Mouse (Mus musculus) urinary bladder, postnatal 36 days (tissue): ENCODE data around the gene Fetub.

Source experiments
- DNase-seq, 2 experiments: peaks; one replicate each; pipeline ENCODE4 v3.0.0; 2022; ENCODE audit warnings: low spot score in 2 of 2, mixed read lengths in 1 of 2

Gene Fetub

GRCm38 (mm10) chr16:22918034-22918433 lies at the start of gene Fetub:
Gene Fetub (plus strand): TSS chr16:22918334.
- no peak for DNase-seq

DNA sequence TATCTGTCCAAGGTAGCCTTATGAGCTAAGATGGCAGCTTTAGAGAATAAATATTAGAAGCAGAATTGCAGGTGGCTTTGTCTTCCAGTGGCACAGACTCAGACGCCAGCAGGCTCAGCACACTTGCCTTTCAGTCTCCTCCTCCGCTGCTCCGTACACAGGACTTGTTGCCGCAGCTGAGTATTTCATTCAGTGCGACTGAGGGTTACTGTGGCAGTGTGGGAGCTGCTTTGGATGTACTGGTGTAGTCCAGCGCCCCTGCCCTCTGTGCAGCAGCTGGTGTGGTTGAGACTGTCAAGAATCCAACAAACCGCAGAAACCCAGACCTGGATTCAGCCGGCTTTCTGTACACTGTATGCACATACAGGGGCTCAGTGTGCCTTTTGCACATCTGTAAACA lies 45.7 kb upstream of the Fetub start:
- DNase-seq, result no peak

- no peak for DNase-seq
These were observed 44.8 kb upstream of the Fetub start for GRCm38 (mm10) chr16:22873369-22873768.

DNA sequence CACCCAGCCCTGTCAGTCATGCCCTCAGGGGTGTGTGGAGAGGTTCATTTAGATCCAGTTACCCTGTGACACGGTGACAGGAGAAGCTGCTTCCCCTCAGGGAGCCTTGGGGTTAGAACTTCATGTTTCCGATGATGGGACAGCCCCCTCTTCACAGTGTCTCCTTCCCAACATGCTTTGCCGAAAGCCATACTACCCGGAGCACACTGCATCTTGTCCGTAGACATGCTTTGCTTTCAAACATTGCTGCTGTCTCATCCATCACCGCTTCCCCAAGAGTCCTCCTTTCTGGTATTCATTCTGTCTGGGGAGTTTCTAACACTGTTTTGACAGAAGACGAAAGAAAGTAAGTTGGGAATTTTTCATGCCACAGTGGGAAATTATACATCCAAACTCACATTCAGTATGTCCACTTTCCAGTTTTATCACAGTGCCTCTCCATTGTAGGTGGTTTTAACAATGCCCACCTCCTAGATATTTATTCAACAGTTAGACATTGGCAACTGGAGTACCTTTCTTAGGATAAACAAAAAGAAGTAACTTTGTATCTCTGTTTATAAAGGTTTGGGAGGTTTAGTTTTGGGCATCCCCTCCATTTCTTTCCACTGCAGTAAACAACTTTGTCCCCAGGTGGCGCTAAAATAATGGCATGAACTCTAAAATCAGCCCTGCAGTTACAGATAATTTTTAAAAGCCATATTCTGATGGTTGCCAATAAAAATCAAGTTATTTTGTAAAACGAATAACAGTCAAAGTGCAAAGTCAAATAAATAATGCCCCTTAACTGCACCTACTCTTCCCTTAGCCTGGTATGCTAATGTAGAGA lies 41.7 kb upstream of the Fetub start:
- DNase-seq, result no peak

- no peak for DNase-seq
These were observed 40.3 kb upstream of the Fetub start for GRCm38 (mm10) chr16:22877660-22878390.

DNA sequence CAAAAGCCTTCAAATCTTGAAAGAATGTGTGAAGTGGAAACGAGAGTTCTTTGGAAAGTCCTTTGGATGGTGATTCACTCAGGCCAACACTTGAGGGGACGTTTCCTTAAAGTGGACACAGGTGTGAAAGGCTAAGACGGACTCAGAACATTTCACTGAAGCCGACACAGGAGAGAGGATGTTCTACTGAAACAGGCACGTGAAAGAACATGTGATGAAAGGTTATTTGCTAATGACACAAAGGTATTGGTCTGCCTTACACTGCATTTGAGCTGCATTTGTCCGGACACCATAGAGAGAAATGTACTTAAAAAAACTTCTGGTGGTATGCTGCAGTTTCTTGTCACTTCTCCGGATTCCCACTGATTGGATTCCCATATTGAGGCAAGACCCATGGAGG lies 39.4 kb upstream of the Fetub start:
- DNase-seq, result no peak

GRCm38 (mm10) chr16:22879945-22880595 lies 38.1 kb upstream of the Fetub start:
- DNase-seq, result no peak

GRCm38 (mm10) chr16:22880900-22881299 lies 37.2 kb upstream of the Fetub start:
- DNase-seq, result no peak

- no peak for DNase-seq
These were observed 36.6 kb upstream of the Fetub start for GRCm38 (mm10) chr16:22881487-22881886.

DNA sequence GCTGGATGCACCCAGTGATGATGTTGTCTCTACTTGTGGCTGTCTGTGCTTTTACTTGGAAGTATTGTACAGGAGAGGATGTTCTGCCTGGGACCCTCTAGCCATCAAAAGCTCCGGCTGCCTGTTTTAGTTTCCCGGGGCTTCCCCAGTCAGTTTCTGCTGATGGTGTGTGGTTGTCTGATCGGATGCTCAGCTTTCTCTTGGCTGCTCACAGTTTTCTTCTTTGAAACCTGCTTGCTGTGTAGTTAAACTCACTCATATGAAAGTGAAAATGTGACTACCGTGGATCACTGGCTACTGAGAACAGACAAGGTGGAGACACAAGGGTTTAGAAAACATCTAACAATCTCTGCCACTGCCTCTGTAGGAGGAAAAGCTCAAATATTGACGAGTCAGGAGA lies 34.7 kb upstream of the Fetub start:
- DNase-seq, result no peak

GRCm38 (mm10) chr16:22885356-22885755 lies 32.8 kb upstream of the Fetub start:
- DNase-seq, result no peak

DNA sequence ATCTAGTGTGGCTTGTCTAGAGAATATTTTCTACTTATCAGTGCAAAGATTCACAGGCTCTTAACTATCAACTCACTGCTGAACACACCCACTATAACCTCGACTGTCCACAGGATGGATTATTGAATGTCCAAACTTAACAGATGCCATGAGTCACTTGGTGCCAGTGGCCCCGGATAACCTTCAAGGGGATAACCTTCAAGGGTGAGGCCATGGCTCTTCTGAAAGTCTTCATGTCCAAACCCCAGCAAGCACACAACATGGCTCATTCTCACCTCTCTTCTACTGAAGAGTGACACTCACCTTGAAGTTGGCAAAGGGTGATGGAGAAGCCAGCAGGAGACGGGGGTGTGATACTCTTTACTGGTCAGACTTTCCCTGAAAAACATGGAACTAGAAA lies 31.4 kb upstream of the Fetub start:
- no peak for DNase-seq

DNA sequence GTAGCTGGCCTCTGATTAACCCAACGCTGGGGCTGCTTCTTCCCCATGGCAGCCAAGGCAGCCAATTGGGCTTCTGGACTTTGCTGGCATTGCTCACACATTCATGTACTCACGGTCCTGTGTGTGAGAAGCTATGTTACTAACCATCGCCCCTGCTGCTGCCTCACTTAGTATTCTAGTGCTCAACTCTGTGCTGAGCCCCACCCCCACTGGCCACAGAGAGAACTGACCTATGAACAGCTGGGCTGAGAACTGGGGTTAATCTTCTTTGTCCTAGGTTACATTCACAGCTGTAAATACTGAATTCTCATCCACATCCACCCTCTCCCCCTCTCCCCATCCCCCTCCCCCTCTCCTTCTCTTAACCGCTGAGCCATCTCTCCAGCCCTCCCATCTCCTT lies 29.3 kb upstream of the Fetub start:
- no peak for DNase-seq

- DNase-seq, result no peak
These were observed 28.4 kb upstream of the Fetub start for GRCm38 (mm10) chr16:22889716-22890115.

DNA sequence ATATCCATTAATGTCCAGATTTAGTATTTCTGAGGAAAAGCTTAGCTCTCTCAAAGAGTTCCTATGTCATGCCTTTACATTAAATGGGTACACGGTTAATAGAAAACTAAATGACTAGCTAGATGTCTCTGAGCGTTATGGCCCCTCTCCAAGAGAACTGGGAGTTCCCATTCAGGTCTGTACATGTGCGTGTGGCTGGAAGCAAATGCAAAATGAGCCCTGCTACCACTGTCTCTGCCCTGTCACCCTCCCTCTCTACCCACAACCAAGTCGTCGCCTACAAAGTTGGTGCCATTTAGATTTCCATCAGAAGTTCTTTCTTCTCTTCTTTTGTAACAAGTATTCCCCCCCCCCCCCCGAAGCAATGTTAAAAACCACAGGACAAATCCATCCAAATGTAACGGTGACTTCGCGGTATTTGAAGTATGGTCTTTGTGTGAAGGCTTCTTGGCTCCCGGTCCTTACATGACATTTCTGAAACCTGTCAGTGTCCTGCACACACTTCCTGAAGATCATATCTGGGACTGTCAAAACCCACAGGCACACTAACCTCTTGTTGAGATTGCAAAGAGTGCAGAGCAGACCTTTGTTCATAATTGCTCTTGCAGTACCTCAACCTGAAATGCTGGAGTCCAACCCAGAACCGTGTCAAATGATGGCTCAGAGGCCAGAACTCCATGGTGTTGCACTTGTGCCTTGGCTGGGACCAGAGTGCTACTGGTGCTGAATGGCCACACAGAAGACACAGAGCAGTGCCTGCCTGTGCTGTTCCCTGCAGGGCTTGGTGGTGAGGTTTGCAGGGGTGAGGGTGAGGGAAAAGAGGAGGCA lies 27.2 kb upstream of the Fetub start, which contains the start of gene Ahsg:
Ahsg (plus strand) TSS at position 595 of the 828 bp plus-strand sequence.
- DNase-seq, result no peak

GRCm38 (mm10) chr16:22891733-22892154 lies 26.4 kb upstream of the Fetub start:
- no peak for DNase-seq

DNA sequence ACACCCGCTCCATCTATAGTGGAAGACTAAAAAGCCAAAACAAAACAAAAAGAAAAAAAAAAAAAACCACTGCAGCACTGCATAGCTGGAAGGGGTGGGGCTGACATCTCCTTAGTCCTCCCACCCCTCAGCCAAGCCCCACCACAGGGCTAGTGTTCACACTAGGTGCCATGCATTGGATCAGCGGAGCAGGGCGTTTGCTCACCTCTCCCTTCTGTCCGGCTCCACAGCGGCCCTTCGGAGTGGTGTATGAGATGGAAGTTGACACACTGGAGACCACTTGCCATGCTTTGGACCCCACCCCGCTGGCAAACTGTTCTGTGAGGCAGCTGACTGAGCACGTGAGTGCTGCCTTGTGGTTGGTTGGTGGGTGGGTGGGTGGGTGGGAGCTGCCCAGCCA lies 24.0 kb upstream of the Fetub start:
- DNase-seq, result no peak

- no peak for DNase-seq
These were observed 21.5 kb upstream of the Fetub start for GRCm38 (mm10) chr16:22896618-22897017.

DNA sequence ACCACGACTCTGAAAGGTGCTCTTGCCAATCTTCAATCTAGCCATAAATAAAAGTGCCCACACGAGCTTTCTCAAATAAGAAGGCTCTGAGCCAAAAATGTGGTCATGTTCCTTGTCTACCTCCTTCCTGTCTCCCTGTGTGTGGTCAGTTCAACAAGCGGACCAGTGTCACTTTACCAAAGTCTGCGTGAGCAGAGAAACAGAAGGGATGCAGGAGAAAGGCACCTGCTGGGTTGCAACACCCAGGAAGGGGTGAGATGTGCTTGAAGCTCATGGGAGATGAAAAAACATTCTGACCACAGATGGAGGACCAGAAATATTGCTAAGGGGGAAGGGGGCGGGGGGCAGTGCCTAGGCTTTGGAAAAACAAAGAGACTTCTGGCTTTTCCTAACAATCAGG lies 18.8 kb upstream of the Fetub start:
- no peak for DNase-seq

DNA sequence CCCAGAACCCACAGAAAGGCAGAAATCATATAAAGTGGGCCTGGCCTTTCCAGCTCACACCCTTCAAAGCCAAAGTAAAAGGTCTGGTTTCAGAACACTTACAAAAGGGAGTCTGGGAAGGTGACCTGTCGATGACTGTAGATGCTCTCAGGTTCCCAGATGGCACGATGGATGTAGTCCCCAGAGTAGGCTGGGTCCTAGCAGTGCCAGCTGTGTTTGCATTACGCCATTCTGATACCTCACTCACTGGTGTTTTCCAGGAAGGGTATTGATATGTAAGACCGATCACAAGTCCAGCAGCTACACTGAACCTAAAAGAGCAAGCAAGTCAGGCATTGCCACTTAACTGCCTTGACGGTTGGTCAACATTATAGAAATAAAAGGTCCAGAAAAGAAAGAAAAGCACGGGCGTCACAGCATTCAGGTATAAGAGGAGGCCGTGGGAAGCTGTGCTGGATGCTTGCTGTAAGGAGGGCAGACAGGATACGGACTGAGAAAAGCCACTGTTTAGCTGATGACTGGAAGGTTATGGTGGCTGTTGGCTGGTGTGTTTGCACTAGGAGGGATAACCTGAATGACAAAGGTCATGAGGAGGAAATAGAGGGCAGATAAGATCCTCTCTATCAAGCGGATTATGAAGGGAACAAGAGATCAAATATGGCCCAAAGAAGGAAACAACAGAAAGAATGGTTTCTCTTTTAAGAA lies 18.1 kb upstream of the Fetub start:
- DNase-seq, result no peak

DNA sequence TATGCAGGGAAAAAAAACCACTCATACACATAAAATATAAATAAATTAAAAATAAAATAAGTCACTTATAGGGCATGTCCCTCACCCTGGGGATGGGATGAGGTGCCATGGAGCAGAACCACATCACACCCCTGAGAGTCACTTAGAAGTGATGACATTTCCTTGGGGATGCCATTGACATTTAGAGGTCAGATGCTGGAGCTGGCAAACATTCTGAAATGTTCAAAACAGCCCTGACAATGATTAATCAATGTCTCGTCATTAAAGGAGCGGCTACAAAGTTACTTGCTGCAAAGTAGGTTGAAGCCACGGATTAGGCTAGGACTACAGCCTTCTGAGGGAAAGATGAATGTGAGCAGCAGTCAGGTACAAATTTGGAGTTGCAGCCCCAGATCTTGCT lies 16.8 kb upstream of the Fetub start:
- no peak for DNase-seq
